Mouse (Mus musculus): ENCODE measurements around the gene Atp8a2. TPM values are rescaled to one million over a fixed set of nuclear protein-coding genes. Genes with fewer than 3 reads are reported as not detected.

Atp8a2 gene
- polyA plus RNA-seq, 1 experiment = not detected

DNA sequence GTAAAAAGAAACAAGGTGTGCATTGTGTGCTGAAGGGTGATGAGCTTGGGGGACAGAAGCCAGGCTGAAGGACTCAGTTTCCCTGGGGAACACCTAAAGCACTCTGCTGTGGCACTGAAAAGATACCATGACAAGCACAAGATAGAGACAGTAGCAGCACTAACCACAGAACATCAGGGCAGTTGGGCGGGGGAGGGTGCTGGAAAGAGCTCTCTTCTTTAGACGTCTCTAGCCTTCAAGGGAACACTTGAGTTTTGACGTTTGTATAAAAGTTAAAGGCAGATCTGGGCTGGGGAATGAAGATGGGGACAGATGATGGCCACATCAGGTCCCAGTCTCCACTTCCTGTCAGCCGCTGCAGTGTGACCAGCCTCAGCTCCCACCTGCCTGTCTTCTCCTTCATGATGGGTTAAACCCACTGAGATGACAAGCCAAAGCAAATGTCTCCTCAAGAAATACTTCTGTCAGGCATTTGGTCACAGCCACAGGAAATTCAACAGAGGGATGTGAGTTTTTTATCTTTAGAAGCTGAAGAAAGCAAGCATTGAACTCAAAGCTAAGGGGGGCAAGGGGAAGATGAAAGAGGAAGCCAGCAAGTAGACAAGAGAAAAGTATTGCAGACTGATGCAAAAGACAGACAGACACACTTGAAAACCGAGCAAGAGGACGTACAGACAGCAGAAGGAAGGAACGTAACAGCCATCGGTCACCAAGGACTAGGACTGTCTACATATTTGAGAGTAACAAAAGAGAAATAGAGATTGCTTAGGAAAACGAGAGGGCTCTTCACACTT is 79.0 kb downstream of the Atp8a2 start:
- no peak for TF ChIP-seq GATA1 (IDR thresholded peaks at IDR 0.05; ENCODE audit: low read length)

DNA sequence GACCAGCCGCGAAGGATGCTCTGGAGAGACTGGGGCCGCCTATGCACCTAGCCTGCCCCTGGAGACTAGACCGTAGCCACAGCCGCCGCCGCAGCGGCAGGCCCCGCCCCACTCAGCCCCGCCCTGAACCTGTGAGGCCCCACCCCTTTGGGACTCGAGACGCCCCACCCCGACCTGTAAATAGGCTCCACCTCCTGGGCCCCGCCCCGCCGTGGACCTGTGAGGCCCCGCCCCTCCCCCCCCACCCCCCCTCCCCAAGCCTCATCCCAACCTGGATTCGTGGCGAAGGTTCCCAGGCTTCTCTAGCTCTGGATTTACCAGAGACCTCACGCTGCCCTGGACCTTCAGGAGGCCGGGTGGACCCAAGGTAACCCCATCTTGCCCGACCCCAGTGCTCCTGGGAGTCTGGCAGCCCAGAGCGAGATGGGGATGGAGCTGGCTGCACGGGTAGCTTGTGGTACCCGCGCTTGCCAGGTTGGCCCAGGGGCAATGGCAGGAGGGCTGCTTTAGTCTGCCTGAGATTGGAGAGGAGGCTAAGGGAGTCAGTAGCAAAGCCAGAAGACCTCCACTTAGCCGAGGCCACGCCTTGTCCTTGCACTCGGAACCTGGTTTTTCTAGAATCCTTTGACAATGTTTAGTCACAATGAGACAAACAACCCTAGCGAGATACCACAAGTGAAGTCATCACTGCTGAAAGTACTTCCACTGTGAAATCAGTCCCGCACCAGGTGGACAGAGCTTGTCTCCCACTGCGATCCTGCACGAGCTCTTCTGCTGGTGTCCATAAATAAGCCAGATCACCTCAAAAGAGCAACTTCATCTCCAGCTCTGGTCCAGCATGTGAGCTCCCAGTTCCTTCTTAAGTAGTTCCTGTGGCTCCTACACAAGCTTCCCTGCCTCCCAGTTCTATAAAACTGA is 109.9 kb downstream of the Atp8a2 start:
- TF ChIP-seq GATA1 (IDR thresholded peaks at IDR 0.05; ENCODE audit: low read length) = no peak

DNA sequence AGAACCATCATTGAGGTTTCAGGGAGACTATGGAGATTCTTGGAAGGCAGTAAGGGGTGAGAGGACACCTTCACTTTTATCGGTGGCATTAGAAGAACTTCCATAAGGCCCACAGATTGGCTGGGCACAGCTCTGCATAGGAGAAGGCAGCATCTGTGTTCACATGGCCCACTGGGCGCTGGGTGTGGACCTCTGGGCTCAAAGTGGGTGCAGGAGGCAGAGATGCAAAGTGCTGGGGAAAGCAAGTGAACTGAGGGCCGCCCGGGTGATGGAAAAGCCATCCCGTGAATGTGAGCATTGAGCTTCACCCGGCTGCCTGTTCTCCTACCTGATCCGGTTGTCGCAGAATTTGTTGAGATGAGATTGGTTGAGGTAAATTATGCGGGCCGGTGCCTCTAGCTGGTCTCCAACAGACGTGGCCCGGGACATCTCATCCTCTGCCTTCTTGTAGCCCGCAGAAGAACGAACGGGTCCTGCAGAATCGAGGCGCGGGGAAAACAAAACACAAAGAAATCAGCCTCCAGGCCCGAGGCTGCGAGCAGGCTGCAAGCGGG is 110.6 kb downstream of the Atp8a2 start:
- no peak for TF ChIP-seq GATA1 (IDR thresholded peaks at IDR 0.05; ENCODE audit: low read length)

DNA sequence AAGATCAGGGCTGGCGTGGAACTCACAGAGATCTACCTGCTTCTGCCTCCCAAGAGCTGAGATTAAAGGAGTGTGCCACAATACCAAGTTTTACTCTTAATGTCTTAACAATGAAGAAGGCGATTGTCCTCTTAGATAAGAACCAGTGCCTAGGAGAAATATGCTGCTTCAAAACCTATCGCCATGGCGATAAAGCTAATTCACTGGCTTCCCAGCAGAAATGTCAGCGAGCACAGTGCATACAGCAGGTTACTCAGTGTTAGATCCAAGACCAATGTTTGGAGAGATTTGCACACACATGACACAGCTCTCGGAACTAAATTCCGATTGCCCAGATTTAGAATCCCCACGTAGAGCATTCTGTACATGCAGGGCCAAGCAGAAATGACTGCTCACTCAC is 114.2 kb downstream of the Atp8a2 start:
- TF ChIP-seq GATA1 (IDR thresholded peaks at IDR 0.05; ENCODE audit: low read length) = no peak

DNA sequence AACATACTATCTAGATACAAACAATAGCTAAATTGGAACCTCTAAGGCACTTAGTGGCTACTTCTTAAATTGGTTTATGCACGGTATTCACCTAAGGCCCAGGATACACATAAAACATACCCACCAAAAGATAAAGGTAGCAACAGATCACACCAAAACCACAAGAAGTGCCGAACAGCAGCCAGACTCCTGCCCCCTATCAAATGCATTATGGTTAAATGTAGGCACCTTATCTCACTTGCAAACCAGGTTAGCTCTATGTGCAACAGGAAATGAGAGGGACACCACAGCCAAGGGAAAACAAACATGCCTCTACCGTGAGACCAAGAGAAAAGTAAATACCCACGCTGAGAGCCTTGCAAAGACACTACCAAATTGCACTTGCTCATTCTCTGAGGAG is 124.5 kb downstream of the Atp8a2 start:
- no peak for TF ChIP-seq GATA1 (IDR thresholded peaks at IDR 0.05; ENCODE audit: low read length)

DNA sequence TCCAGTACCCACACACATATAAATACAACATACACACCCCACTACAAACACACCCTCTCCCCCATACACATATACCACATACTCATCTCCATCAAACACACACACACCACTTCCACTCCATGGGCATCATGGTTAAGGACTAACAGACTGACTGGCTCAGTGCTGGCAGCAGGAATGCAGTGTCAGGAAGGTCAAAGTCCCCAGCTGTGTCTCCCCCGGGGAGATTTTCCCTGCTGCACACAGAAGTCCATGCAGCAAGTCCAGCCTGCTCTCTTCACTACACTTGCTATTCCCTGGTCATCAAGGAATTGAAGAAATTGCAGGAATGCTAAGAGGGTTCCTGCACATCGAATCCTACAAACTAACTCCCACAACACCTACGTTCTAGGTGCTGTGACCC is 131.8 kb downstream of the Atp8a2 start:
- TF ChIP-seq GATA1 (IDR thresholded peaks at IDR 0.05; ENCODE audit: low read length) = no peak

DNA sequence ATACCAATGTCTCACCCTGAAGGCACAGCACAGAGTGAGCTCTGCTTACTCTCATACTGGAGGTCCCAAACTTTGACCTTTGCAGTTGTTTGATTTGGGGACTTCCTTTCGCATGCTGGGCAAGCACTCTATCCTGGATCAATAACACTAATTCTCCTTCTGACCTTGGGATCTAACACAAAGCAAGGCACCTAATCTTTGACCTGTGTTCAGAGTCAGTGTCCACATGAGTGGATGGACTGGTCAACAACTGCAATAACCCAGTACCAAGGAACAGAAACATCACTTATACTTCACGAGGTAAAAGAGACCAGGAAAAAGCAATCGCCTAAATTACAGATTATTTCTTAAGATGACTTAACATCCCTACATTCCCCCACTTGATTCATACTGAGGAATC is 136.0 kb downstream of the Atp8a2 start:
- TF ChIP-seq GATA1 (IDR thresholded peaks at IDR 0.05; ENCODE audit: low read length) = no peak

DNA sequence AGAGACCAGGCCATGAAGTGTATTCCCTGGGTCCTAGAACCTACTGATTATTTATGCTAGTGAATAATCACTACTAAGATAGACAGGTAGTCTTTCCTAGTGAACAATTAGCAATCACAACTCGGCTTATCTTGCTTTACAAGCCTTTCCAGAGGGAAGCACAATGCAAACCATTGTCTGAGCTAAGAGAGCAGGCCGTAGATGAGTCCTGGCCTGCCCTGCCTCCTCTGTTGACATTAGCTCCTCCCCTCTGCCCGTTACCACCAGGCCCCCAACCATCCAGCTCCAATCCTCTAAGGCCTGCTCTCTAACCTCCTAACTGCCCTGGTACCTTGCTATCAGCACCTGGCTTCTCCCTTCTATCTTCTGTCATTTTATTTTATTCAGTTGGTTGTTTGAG is 138.1 kb downstream of the Atp8a2 start:
- TF ChIP-seq GATA1 (IDR thresholded peaks at IDR 0.05; ENCODE audit: low read length) = no peak

DNA sequence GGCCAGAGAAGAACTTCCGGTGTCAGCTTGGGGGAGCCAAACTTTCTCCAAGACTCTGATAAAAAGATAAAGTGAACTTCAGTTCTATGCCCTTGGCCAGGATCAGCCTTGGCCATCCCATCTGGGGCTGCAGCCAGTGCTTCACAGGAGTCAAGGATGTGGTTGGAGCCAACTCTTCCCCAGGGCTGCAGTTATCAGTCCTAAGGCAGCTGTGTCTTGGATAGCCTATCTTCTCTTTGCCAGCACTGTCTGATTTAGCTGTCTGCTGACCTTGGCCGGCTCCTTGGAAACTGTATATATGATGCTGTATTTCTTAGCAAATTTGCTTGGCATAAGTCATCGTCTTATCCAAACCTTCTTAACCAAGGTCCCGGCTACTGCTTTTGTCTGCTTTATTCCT is 141.7 kb downstream of the Atp8a2 start:
- TF ChIP-seq GATA1 (IDR thresholded peaks at IDR 0.05; ENCODE audit: low read length) = no peak

DNA sequence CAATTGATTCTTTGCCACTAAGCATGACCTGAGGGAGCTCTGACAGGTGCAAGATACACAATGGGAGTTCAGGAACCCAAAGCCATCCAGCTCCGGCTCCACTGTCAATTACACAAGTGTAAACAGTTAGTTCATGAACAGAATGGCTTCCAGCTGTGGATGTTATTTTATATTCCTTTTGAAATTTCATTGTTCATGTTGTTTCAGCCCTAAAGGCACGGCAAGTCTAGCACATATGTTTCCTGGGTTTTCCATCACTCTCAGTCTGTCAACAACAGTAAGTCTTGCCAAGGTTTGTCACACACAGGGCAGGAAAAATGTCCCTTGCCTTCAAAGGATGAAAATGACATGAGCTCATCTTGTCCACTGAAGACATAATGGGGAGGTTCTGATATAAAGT is 166.3 kb downstream of the Atp8a2 start:
- no peak for TF ChIP-seq GATA1 (IDR thresholded peaks at IDR 0.05; ENCODE audit: low read length)

DNA sequence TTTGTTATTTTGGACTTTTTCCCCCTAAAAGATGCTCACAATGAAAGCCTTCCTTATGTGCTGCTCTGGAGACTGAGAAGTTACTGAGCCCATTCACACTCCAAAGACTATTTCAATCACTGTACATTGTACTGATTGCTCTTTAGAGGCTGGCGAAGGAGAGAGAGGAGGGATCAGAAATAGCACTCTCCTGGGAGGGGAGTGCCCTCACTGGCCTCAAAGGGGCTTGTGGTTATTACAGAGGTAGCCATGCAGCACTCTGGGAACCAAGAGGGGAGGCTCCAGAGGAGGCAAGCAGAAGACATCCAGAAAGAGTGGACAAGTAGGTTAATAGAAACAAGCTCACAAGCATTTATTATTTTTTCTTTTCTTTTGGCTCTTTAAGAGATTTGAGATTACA is 169.8 kb downstream of the Atp8a2 start:
- no peak for TF ChIP-seq GATA1 (IDR thresholded peaks at IDR 0.05; ENCODE audit: low read length)

DNA sequence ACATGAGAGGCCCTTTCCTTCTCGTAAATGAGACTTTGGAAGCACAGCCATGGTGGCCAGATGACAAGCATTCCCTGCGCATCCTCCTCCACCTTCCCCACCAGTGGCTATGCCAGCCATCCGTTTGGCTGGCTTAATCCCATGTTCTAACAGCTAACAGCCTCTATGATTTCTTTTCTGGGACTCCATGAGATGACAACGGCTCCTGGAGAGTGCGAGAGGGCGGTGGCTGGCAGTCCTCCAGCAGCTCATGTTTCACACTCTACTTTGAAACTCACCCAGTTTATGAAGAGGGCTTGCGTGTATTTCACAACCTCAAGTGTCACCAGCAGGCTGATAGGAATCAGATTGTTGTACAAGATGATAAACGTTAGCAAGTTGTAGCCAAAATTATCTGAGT is 170.3 kb downstream of the Atp8a2 start:
- TF ChIP-seq GATA1 (IDR thresholded peaks at IDR 0.05; ENCODE audit: low read length) = no peak

DNA sequence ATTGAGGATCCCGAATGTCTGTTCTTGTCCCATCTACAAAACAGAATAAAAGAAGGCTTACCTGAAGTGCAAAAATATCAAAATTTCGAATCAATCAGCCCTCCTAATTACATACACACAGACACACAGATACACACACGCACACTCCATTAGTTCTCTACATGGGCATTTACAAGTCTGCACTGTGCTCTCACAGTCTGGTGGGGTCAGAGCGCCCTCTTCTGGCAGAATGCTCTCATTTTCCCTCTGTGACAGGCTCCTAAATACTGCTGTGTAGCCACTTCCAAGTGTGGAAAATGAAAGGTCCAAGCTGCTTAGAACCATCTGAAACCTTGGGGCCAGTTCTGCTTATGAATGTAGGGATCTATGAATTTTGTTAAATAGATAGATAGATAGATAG is 181.1 kb downstream of the Atp8a2 start:
- TF ChIP-seq GATA1 (IDR thresholded peaks at IDR 0.05; ENCODE audit: low read length) = no peak

DNA sequence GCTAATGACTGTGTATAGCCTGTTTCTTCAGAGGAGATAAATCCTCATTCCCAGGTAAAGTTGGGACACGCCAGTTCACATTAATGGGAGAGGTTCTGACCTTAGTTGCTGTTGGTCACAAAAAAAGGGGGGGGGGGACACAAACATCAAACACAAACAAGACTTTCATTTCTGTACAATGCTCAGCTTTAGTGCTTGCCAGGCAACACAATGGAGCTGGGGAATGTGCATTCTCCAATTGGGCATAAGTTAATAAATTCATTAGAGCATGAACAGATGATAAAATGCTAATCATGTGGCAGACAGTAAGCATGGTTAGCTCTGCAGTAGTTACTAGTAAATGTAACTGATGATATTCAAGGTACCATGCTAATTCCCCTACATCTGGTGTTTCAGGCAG is 195.2 kb downstream of the Atp8a2 start:
- no peak for TF ChIP-seq GATA1 (IDR thresholded peaks at IDR 0.05; ENCODE audit: low read length)

DNA sequence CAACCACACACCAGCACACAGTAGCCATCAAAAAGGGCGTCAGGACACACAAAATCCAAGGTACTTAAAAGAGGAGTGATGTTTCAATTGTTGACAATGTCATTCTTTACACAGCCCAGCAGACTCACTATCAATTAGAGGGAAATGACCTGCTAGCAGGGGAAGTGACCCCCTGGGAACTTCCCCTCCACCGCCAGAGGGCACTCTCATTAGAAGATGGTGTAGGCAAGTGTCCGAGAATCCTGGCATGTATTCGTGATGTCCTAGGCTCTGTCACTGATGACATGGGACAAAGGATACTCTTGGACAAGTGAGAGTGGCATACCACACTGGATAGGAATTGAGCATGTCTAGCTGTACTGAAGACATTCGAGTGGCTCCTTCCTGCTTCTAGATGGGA is 208.1 kb downstream of the Atp8a2 start:
- no peak for TF ChIP-seq GATA1 (IDR thresholded peaks at IDR 0.05; ENCODE audit: low read length)

DNA sequence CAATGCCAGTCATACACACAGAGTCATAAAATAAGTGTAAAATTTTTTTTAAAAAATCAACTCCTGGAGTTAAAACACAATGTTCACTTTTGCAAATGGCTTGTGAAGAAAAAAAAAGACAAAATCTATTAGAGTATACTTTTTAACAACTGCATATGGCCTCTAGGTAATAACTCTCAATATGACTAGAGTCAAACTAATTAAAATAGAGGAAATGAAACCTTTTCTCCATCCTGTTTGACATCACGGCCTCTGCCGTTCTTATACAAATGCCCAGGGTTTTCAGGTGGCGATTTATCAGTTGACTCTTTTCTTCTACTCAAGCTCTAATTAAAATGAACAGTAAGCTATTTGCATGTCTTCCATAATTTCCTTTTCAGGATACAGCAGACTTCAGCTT is 209.0 kb downstream of the Atp8a2 start:
- TF ChIP-seq GATA1 (IDR thresholded peaks at IDR 0.05; ENCODE audit: low read length) = no peak
